Mouse (Mus musculus): ENCODE measurements around the gene Tcp10c. TPM values are rescaled to one million over a fixed set of nuclear protein-coding genes. Genes with fewer than 3 reads are reported as not detected.

Tcp10c gene
- total RNA-seq, 2 experiments from 2014 or later = not detected

Other genes starting within 250 kb of the Tcp10c start
- gene Unc93a, start 222.8 kb upstream of the Tcp10c start, total RNA-seq (2015; ENCODE audit: low replicate concordance) = not detected in 2 replicates
- gene Unc93a, start 222.8 kb upstream of the Tcp10c start, total RNA-seq (2017; ENCODE audit: low replicate concordance) = not detected in 2 replicates
- not detected in 2 replicates for gene Smok2a, start 133.4 kb upstream of the Tcp10c start, total RNA-seq (2015; ENCODE audit: low replicate concordance)
- not detected in 2 replicates for gene Smok2a, start 133.4 kb upstream of the Tcp10c start, total RNA-seq (2017; ENCODE audit: low replicate concordance)
- not detected in 2 replicates for gene Smok2b, start 124.3 kb upstream of the Tcp10c start, total RNA-seq (2015; ENCODE audit: low replicate concordance)
- gene Smok2b, start 124.3 kb upstream of the Tcp10c start, total RNA-seq (2017; ENCODE audit: low replicate concordance) = not detected in 2 replicates